Mouse (Mus musculus) hindbrain, embryonic 15.5 days (tissue): ENCODE results near the gene Slc39a11. TPM values are rescaled to one million over a fixed set of nuclear protein-coding genes. Genes with fewer than 3 reads are reported as not detected.

Experiments used
- ATAC-seq: fragments of 200-750 bp; cut with Nextera tagmentation; 2 replicates; pipeline ENCODE4 v1.8.0; 2017; ENCODE audit warnings: low read depth, moderate number of reproducible peaks, moderate TSS enrichment; ENCODE audit not compliant: low FRiP score
- H3K27ac ChIP-seq: fragments of 300-500 bp; sonication (generic); replicated peaks from 2 replicates; pipeline ENCODE4 v1.5.1; 2015; ENCODE audit warnings: mild to moderate bottlenecking, inconsistent platforms
- H3K27me3 ChIP-seq: fragments of 300-500 bp; sonication (generic); 2 replicates; pipeline ENCODE4 v1.6.1; 2015; ENCODE audit warnings: control low read depth, inconsistent platforms
- H3K36me3 ChIP-seq: fragments of 300-500 bp; sonication (generic); 2 replicates; pipeline ENCODE4 v1.6.1; 2015; ENCODE audit warnings: control low read depth, inconsistent platforms
- H3K4me1 ChIP-seq: fragments of 300-500 bp; sonication (generic); replicated peaks from 2 replicates; pipeline ENCODE4 v1.6.1; 2015; ENCODE audit warnings: control low read depth, inconsistent platforms
- H3K4me2 ChIP-seq: fragments of 300-500 bp; sonication (generic); 2 replicates; pipeline ENCODE4 v1.6.1; 2015; ENCODE audit warnings: moderate library complexity, mild to moderate bottlenecking, inconsistent platforms
- H3K4me3 ChIP-seq: fragments of 300-500 bp; sonication (generic); 2 replicates; pipeline ENCODE4 v1.5.1; 2015; ENCODE audit warnings: mild to moderate bottlenecking, inconsistent platforms
- H3K9ac ChIP-seq: fragments of 300-500 bp; sonication (generic); 2 replicates; pipeline ENCODE4 v1.6.1; 2015; ENCODE audit warnings: inconsistent platforms
- H3K9me3 ChIP-seq: fragments of 300-500 bp; sonication (generic); 2 replicates; pipeline ENCODE4 v1.6.1; 2016; ENCODE audit warnings: control low read depth, inconsistent platforms
- WGBS: fragments of 180-500 bp; shearing (Covaris S2); methylation state at CpG from one replicate; pipeline ENCODE4 v1.1.7; 2015; 5-methylcytosine and 5-hydroxymethylcytosine counted together
- polyA plus RNA-seq: library from polyadenylated mRNA; unstranded; fragments of >200 nt; fragmentation: Nextera tagmentation; extraction: Ambion mirVana; gene quantifications from 2 replicates; pipeline ENCODE4 v1.2.1, GENCODE M21; 2015

Gene Slc39a11
- polyA plus RNA-seq, 1 experiment from 2014 or later = 34.2 TPM

GRCm38 (mm10) chr11:113274037-113274436, 375.8 kb downstream of the Slc39a11 start:
- H3K9ac ChIP-seq = no peak overlapping the region
- H3K9me3 ChIP-seq = no peaks in the 10 kb centered on the region
- 77% methylated on average over 8 of the region's 8 CpGs for WGBS
- H3K4me3 ChIP-seq = no peak overlapping the region
- no peaks in the 10 kb centered on the region for H3K27me3 ChIP-seq
- H3K27ac ChIP-seq = no peak overlapping the region
- H3K36me3 ChIP-seq = no peaks in the 10 kb centered on the region
- H3K4me1 ChIP-seq = peaks cover 35% of the 10 kb centered on the region
- no peak for ATAC-seq
- H3K4me2 ChIP-seq = no peak overlapping the region

- Histone ChIP-seq H3K9ac (no peak overlapping the region), H3K4me1 (peaks cover 25% of the 10 kb centered on the region), H3K4me2 (no peak overlapping the region), H3K27me3 (no peaks in the 10 kb centered on the region), H3K27ac (peak overlapping the region; percentile 16; the same call in 1 of the 2 replicates), H3K36me3 (no peaks in the 10 kb centered on the region), H3K4me3 (no peak overlapping the region), H3K9me3 (no peaks in the 10 kb centered on the region)
- 62% methylated on average over 6 of the region's 6 CpGs for WGBS
- peak; percentile 59; the same call in 1 of the 2 replicates for ATAC-seq
Measured at GRCm38 (mm10) chr11:113271857-113272256, 378.0 kb downstream of the Slc39a11 start.

GRCm38 (mm10) chr11:113268831-113269319, 381.0 kb downstream of the Slc39a11 start:
- Histone ChIP-seq H3K27ac (no peak overlapping the region), H3K4me2 (no peak overlapping the region), H3K27me3 (no peaks in the 10 kb centered on the region), H3K4me1 (peaks cover 19% of the 10 kb centered on the region), H3K9ac (no peak overlapping the region), H3K4me3 (no peak overlapping the region), H3K36me3 (no peaks in the 10 kb centered on the region), H3K9me3 (no peaks in the 10 kb centered on the region)
- ATAC-seq = no peak
- 93% methylated on average over 8 of the region's 8 CpGs for WGBS

GRCm38 (mm10) chr11:113267516-113268230, 382.2 kb downstream of the Slc39a11 start:
- Histone ChIP-seq H3K27me3 (no peaks in the 10 kb centered on the region), H3K4me1 (peaks cover 17% of the 10 kb centered on the region), H3K9me3 (no peaks in the 10 kb centered on the region), H3K4me3 (no peak overlapping the region), H3K36me3 (no peaks in the 10 kb centered on the region), H3K27ac (no peak overlapping the region), H3K4me2 (no peak overlapping the region), H3K9ac (no peak overlapping the region)
- WGBS = 86% methylated on average over 17 of the region's 17 CpGs
- ATAC-seq = no peak

GRCm38 (mm10) chr11:113266706-113267105, 383.2 kb downstream of the Slc39a11 start:
- Histone ChIP-seq H3K9me3 (no peaks in the 10 kb centered on the region), H3K4me3 (no peak overlapping the region), H3K4me1 (peaks cover 12% of the 10 kb centered on the region), H3K9ac (no peak overlapping the region), H3K27me3 (no peaks in the 10 kb centered on the region), H3K4me2 (no peak overlapping the region), H3K36me3 (no peaks in the 10 kb centered on the region), H3K27ac (no peak overlapping the region)
- 46% methylated on average over 4 of the region's 4 CpGs for WGBS
- peak; percentile 70; the same call in 1 of the 2 replicates for ATAC-seq

- 83% methylated on average over 3 of the region's 3 CpGs for WGBS
- Histone ChIP-seq H3K9me3 (no peaks in the 10 kb centered on the region), H3K27ac (no peak overlapping the region), H3K4me1 (peaks cover 12% of the 10 kb centered on the region), H3K9ac (no peak overlapping the region), H3K4me2 (no peak overlapping the region), H3K4me3 (no peak overlapping the region), H3K36me3 (no peaks in the 10 kb centered on the region), H3K27me3 (no peaks in the 10 kb centered on the region)
- no peak for ATAC-seq
Measured at GRCm38 (mm10) chr11:113265567-113265966, 384.3 kb downstream of the Slc39a11 start.

GRCm38 (mm10) chr11:113263971-113264370, 385.9 kb downstream of the Slc39a11 start:
- 44% methylated on average over 7 of the region's 7 CpGs for WGBS
- no peaks in the 10 kb centered on the region for H3K9me3 ChIP-seq
- H3K27ac ChIP-seq = no peak overlapping the region
- H3K27me3 ChIP-seq = no peaks in the 10 kb centered on the region
- H3K4me2 ChIP-seq = no peak overlapping the region
- ATAC-seq = no peak
- peaks cover 12% of the 10 kb centered on the region for H3K4me1 ChIP-seq
- no peak overlapping the region for H3K4me3 ChIP-seq
- no peaks in the 10 kb centered on the region for H3K36me3 ChIP-seq
- H3K9ac ChIP-seq = no peak overlapping the region

GRCm38 (mm10) chr11:113262062-113262461, 387.8 kb downstream of the Slc39a11 start:
- ATAC-seq = no peak
- H3K4me3 ChIP-seq = no peak overlapping the region
- H3K27ac ChIP-seq = no peak overlapping the region
- WGBS = 26% methylated on average over 8 of the region's 8 CpGs
- H3K27me3 ChIP-seq = no peaks in the 10 kb centered on the region
- no peaks in the 10 kb centered on the region for H3K36me3 ChIP-seq
- H3K4me2 ChIP-seq = no peak overlapping the region
- H3K9ac ChIP-seq = no peak overlapping the region
- H3K9me3 ChIP-seq = no peaks in the 10 kb centered on the region
- H3K4me1 ChIP-seq = peaks cover 12% of the 10 kb centered on the region

- no peak overlapping the region for H3K9ac ChIP-seq
- H3K4me3 ChIP-seq = no peak overlapping the region
- no peak overlapping the region for H3K4me2 ChIP-seq
- H3K27me3 ChIP-seq = no peaks in the 10 kb centered on the region
- peaks cover 12% of the 10 kb centered on the region for H3K4me1 ChIP-seq
- H3K27ac ChIP-seq = no peak overlapping the region
- WGBS = 80% methylated on average over 4 of the region's 4 CpGs
- no peaks in the 10 kb centered on the region for H3K9me3 ChIP-seq
- no peaks in the 10 kb centered on the region for H3K36me3 ChIP-seq
- ATAC-seq = no peak
Measured at GRCm38 (mm10) chr11:113261421-113261820, 388.5 kb downstream of the Slc39a11 start.

GRCm38 (mm10) chr11:113259712-113260382, 390.0 kb downstream of the Slc39a11 start:
- Histone ChIP-seq H3K9ac (no peak overlapping the region), H3K4me1 (peaks cover 12% of the 10 kb centered on the region), H3K27me3 (no peaks in the 10 kb centered on the region), H3K4me2 (no peak overlapping the region), H3K36me3 (no peaks in the 10 kb centered on the region), H3K9me3 (no peaks in the 10 kb centered on the region), H3K4me3 (no peak overlapping the region), H3K27ac (no peak overlapping the region)
- WGBS = 79% methylated on average over 14 of the region's 14 CpGs
- ATAC-seq = no peak

GRCm38 (mm10) chr11:113258016-113258415, 391.9 kb downstream of the Slc39a11 start:
- 88% methylated on average over 6 of the region's 6 CpGs for WGBS
- Histone ChIP-seq H3K9me3 (no peaks in the 10 kb centered on the region), H3K4me3 (no peak overlapping the region), H3K4me2 (no peak overlapping the region), H3K9ac (no peak overlapping the region), H3K4me1 (peaks cover 12% of the 10 kb centered on the region), H3K27me3 (no peaks in the 10 kb centered on the region), H3K27ac (no peak overlapping the region), H3K36me3 (no peaks in the 10 kb centered on the region)
- no peak for ATAC-seq

- no peak for ATAC-seq
- H3K36me3 ChIP-seq = no peaks in the 10 kb centered on the region
- H3K9ac ChIP-seq = no peak overlapping the region
- no peak overlapping the region for H3K4me3 ChIP-seq
- no peak overlapping the region for H3K27ac ChIP-seq
- 29% methylated on average over 6 of the region's 6 CpGs for WGBS
- no peaks in the 10 kb centered on the region; the same call in 1 of the 2 replicates for H3K4me1 ChIP-seq
- H3K9me3 ChIP-seq = no peaks in the 10 kb centered on the region
- no peak overlapping the region for H3K4me2 ChIP-seq
- H3K27me3 ChIP-seq = no peaks in the 10 kb centered on the region
Measured at GRCm38 (mm10) chr11:113254653-113255052, 395.2 kb downstream of the Slc39a11 start.
